Mouse (Mus musculus): ENCODE results near the gene Cnmd. TPM values are rescaled to one million over a fixed set of nuclear protein-coding genes. Genes with fewer than 3 reads are reported as not detected.

The Cnmd gene
- total RNA-seq, 2 experiments from 2014 or later, result 0.76 to 1.4 TPM

- no peak for DNase-seq
- intact Hi-C loops (cut with DNase I; ENCODE audit: low total_unique reads), result no loop called here
These were observed 9.3 kb downstream of the Cnmd start for GRCm38 (mm10) chr14:79652654-79653053.

- no peak for DNase-seq
- intact Hi-C loops (cut with DNase I; ENCODE audit: low total_unique reads), result no loop called here
These were observed 12.3 kb downstream of the Cnmd start for GRCm38 (mm10) chr14:79649680-79650079.

GRCm38 (mm10) chr14:79645378-79645777 is 16.6 kb downstream of the Cnmd start:
- intact Hi-C loops (cut with DNase I; ENCODE audit: low total_unique reads), result no loop called here

GRCm38 (mm10) chr14:79642063-79642462 is 19.9 kb downstream of the Cnmd start:
- no peak for DNase-seq
- intact Hi-C loops (cut with DNase I; ENCODE audit: low total_unique reads), result no loop called here

More at GRCm38 (mm10) chr14:79645378-79645777, 16.6 kb downstream of the Cnmd start:
- DNase-seq, result no peak

- intact Hi-C loops (cut with DNase I; ENCODE audit: low total_unique reads), result no loop called here
- DNase-seq, result no peak
These were observed 25.2 kb downstream of the Cnmd start for GRCm38 (mm10) chr14:79636814-79637213.

- DNase-seq, result no peak
- intact Hi-C loops (cut with DNase I; ENCODE audit: low total_unique reads), result no loop called here
These were observed 28.8 kb downstream of the Cnmd start for GRCm38 (mm10) chr14:79633196-79633595.

GRCm38 (mm10) chr14:79632330-79632729 is 29.6 kb downstream of the Cnmd start:
- intact Hi-C loops (cut with DNase I; ENCODE audit: low total_unique reads), result no loop called here
- no peak for DNase-seq

- DNase-seq, result no peak
- intact Hi-C loops (cut with DNase I; ENCODE audit: low total_unique reads), result no loop called here
These were observed 40.8 kb downstream of the Cnmd start for GRCm38 (mm10) chr14:79621143-79621542.

- DNase-seq, result no peak
- intact Hi-C loops (cut with DNase I; ENCODE audit: low total_unique reads), result no loop called here
These were observed 42.2 kb downstream of the Cnmd start for GRCm38 (mm10) chr14:79619802-79620201.

- intact Hi-C loops (cut with DNase I; ENCODE audit: low total_unique reads), result no loop called here
These were observed 44.7 kb downstream of the Cnmd start for GRCm38 (mm10) chr14:79617121-79617828.

GRCm38 (mm10) chr14:79608286-79608685 is 53.7 kb downstream of the Cnmd start:
- intact Hi-C loops (cut with DNase I; ENCODE audit: low total_unique reads), result no loop called here

More at GRCm38 (mm10) chr14:79617121-79617828, 44.7 kb downstream of the Cnmd start:
- DNase-seq, result no peak

GRCm38 (mm10) chr14:79607352-79607751 is 54.6 kb downstream of the Cnmd start:
- DNase-seq, result no peak
- intact Hi-C loops (cut with DNase I; ENCODE audit: low total_unique reads), result no loop called here

More at GRCm38 (mm10) chr14:79608286-79608685, 53.7 kb downstream of the Cnmd start:
- no peak for DNase-seq

- intact Hi-C loops (cut with DNase I; ENCODE audit: low total_unique reads), result no loop called here
- no peak for DNase-seq
These were observed 55.1 kb downstream of the Cnmd start for GRCm38 (mm10) chr14:79606867-79607266.

GRCm38 (mm10) chr14:79606392-79606791 is 55.6 kb downstream of the Cnmd start:
- no peak for DNase-seq
- intact Hi-C loops (cut with DNase I; ENCODE audit: low total_unique reads), result no loop called here

- no peak for DNase-seq
- intact Hi-C loops (cut with DNase I; ENCODE audit: low total_unique reads), result no loop called here
These were observed 56.1 kb downstream of the Cnmd start for GRCm38 (mm10) chr14:79605881-79606280.

GRCm38 (mm10) chr14:79596602-79597001 is 65.4 kb downstream of the Cnmd start:
- intact Hi-C loops (cut with DNase I; ENCODE audit: low total_unique reads), result no loop called here
- no peak for DNase-seq

GRCm38 (mm10) chr14:79594069-79594468 is 67.9 kb downstream of the Cnmd start:
- intact Hi-C loops (cut with DNase I; ENCODE audit: low total_unique reads), result no loop called here
- no peak for DNase-seq

GRCm38 (mm10) chr14:79591611-79592010 is 70.4 kb downstream of the Cnmd start:
- intact Hi-C loops (cut with DNase I; ENCODE audit: low total_unique reads), result no loop called here
- no peak for DNase-seq

GRCm38 (mm10) chr14:79590916-79591315 is 71.1 kb downstream of the Cnmd start:
- no peak for DNase-seq
- intact Hi-C loops (cut with DNase I; ENCODE audit: low total_unique reads), result no loop called here

- intact Hi-C loops (cut with DNase I; ENCODE audit: low total_unique reads), result no loop called here
- DNase-seq, result no peak
These were observed 72.6 kb downstream of the Cnmd start for GRCm38 (mm10) chr14:79589401-79589800.

- no peak for DNase-seq
- intact Hi-C loops (cut with DNase I; ENCODE audit: low total_unique reads), result no loop called here
These were observed 73.4 kb downstream of the Cnmd start for GRCm38 (mm10) chr14:79588534-79588951.

- intact Hi-C loops (cut with DNase I; ENCODE audit: low total_unique reads), result no loop called here
- no peak for DNase-seq
These were observed 74.1 kb downstream of the Cnmd start for GRCm38 (mm10) chr14:79587852-79588229.
